Mouse (Mus musculus): Measurements from ENCODE around the gene Sipa1l3.

The Sipa1l3 gene

DNA sequence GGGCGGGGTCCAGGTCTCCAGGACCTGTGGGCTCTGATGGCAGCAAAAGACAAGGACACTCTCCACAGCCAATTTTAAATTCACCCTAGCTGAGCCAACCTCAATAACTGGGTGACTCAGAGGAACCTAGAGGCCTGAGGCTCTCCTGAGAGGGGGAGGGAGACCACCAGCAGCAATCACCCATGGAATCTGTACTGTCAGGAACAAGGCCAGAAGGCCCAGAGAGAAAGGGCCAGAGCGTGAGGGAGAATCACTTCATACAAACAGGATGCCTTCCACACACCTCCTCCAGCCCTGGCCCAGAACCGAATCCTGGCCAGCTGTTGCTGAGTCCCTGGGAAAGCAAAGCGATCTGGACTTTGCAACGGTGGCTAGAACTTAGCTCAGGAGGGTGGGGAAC lies 73.9 kb downstream of the Sipa1l3 start:
- 0 out of 2 replicates have a peak, but pooled peaks have one; percentile 34 for ATAC-seq (ENCODE audit: low TSS enrichment)

- no peak for ATAC-seq (ENCODE audit: low TSS enrichment)
These were observed 74.4 kb downstream of the Sipa1l3 start for GRCm38 (mm10) chr7:29444070-29444469.

- ATAC-seq (ENCODE audit: low TSS enrichment) = peak; percentile 76
These were observed 76.6 kb downstream of the Sipa1l3 start for GRCm38 (mm10) chr7:29441793-29442192.

DNA sequence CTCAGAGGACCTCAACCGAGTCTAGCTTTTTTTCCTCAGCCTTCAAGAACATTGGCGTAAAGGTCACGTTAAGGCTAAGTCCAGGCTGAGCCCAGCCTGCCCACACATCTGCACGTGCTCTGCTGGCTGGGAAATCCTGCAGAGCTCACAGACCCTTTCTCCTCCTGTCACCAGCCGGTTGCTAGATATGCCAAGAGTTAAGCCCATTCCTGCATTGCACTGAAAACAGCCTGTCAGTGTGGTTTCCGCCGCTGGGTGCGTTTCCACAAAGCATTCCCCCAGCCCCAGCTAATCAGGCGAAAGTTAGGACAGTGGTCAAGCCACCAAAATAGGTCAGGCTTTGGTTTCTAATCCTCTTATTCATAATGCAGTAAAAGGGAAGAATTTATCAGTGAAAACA lies 77.3 kb downstream of the Sipa1l3 start:
- no peak for ATAC-seq (ENCODE audit: low TSS enrichment)

DNA sequence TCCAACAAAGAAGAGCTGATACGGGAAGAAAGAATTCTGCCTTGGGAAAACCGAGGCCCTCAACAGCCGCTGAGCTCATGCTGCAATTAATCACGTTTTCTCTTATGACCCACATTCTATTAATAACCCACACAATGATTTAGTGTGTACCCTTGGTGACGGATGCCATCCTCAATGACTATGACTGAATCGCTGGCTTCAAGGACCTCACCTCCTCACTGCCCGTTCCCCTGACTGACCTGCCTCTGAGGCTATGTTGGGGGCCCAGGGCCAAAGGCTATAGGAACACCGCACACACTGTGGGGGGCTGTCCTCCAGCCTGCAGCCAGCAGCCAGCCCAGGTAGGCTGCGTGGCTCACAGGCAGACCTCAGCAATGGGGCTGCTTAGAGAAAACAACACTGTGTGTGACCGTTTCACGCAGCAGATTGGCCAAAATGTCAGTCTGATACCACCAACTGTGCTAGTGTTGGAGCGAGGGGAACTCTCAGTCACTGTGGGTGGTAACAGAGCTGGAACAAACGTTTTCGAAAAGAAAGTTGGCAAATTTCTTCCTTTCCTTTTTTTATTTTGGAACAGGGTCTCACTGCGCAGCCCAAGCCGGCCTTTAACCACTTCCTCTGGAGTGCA lies 79.7 kb downstream of the Sipa1l3 start:
- no peak for ATAC-seq (ENCODE audit: low TSS enrichment)

DNA sequence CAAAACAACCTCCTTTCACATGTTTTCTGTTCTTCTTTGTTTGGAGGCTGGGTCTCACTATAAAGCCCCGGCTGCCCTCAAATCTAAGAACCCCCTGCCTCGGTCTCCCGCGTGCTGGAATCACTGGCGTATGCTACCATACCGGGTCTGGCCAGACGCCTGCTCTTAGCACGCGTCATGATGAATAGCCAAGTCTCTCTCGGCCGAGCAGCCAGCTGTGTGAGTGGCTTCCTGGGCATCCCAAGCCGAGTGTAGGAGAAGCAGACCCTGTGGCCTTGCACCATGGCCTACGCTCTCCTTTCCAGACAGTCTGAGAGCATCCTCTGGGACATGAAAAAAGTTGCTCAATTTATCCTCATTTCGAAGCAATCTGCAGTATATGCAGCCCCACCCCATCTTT lies 80.2 kb downstream of the Sipa1l3 start:
- no peak for ATAC-seq (ENCODE audit: low TSS enrichment)

DNA sequence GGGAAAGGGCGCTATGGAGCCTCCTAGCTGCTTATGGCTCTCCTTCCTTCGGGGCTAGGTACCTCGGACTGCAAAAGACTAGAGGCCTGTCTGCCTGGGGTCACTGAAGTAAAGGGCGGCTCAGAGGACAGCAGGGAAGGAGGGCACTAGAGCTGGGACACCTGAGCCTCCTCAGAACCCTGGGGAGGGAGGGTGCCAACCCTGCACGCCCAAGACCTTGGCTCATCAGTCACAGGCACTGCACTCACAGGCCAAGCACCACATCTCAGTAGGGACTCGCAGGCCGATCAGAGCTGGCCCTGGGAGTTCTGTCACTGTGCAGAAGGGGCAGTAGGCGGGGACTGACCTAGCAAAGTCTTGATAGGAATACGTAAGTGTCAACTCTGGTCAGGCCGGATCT lies 81.4 kb downstream of the Sipa1l3 start:
- no peak for ATAC-seq (ENCODE audit: low TSS enrichment)

- ATAC-seq (ENCODE audit: low TSS enrichment) = no peak
These were observed 84.0 kb downstream of the Sipa1l3 start for GRCm38 (mm10) chr7:29434313-29435035.

DNA sequence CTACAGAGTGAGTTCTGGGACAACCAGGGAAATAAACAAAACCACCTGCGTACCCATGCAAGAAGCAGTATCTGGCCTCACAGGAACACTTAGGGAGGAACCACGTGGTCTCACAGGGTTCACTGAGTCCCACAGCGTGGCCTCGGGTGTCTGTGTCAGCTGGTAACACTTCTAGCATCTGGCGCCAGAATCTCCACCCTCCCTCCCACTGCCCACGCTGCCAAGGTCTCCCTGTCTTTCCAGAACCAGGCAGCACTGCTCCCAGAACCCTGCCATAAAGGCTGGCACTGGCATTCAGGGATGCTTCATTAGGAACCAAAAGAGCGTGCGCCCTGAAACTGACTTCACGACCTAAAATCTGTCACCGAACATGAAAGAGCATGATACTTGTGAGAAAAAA lies 84.7 kb downstream of the Sipa1l3 start:
- ATAC-seq (ENCODE audit: low TSS enrichment) = no peak

DNA sequence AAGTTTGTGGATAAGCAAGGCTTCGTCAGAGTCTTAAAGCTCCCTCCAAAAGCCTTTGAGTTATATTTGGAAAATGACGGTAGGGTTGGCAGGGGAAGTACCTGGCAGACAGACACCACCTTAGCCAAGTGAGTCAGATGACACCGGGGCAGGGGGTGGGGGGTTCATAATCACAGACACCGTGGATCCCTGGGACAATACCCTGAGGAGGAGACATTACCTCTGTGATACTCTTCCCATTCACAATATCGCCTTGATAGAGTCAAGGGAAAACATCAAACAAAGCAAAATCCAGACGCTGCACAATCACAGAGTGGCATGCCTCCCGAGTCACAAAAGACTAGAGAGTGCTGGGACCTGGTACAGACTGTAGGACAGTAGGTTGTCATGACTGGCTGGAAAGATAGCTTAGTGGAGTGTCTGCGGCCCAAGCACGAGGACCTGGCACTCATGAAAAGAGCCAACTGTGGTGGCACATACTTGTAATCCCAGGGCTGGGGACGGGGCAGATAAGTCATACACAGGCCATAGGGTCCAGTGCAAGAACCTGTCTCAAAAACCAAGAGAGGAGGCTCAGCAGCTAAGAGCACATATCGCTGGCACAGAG lies 85.4 kb downstream of the Sipa1l3 start:
- no peak for ATAC-seq (ENCODE audit: low TSS enrichment)

DNA sequence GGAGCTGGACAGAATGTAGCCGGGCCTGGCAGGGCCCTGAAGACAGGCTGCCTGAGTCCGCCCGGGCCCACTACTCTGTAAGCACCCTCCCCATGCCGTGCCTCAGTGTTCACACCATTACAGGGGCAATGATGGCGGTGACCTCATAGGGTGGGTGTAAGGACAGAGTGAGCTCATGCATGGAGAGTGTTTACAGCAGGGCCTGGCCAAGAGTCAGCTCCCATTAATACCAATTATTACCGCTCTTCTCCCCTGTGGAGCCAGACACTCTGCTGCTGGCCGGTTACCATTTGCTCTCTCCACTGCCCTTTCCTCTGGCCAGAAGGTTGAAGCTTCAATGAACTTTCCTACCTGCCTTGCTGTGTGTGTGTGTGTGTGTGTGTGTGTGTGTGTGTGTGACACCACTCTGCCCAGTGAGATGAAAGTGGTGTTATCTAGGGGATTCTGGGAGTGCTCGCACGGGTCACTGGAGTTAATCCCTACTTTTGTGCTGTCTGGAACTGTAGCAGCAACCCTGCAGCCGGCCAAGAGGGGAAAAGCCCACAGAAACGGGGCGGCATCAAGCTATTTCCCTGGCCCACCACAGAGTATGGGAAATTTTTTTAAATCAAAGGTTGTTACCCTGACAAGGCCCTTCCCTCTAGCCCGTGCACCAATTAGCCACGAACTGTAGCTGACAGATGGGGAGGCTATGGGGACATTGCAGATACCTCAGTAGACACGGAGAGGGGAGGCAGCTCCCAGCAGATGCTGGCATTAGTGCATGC lies 86.1 kb downstream of the Sipa1l3 start:
- no peak for ATAC-seq (ENCODE audit: low TSS enrichment)

GRCm38 (mm10) chr7:29430739-29431211 lies 87.7 kb downstream of the Sipa1l3 start:
- no peak for ATAC-seq (ENCODE audit: low TSS enrichment)

- ATAC-seq (ENCODE audit: low TSS enrichment) = peak; percentile 51; the same call in 1 of the 2 replicates
These were observed 92.4 kb downstream of the Sipa1l3 start for GRCm38 (mm10) chr7:29426056-29426455.

GRCm38 (mm10) chr7:29425413-29425827 lies 93.0 kb downstream of the Sipa1l3 start:
- 0 out of 2 replicates have a peak, but pooled peaks have one; percentile 21 for ATAC-seq (ENCODE audit: low TSS enrichment)

GRCm38 (mm10) chr7:29424690-29425089 lies 93.8 kb downstream of the Sipa1l3 start:
- no peak for ATAC-seq (ENCODE audit: low TSS enrichment)

- ATAC-seq (ENCODE audit: low TSS enrichment) = 0 out of 2 replicates have a peak, but pooled peaks have one; percentile 32
These were observed 96.6 kb downstream of the Sipa1l3 start for GRCm38 (mm10) chr7:29421909-29422244.

GRCm38 (mm10) chr7:29421240-29421908 lies 97.1 kb downstream of the Sipa1l3 start:
- ATAC-seq (ENCODE audit: low TSS enrichment) = peak; percentile 62

GRCm38 (mm10) chr7:29419836-29420235 lies 98.6 kb downstream of the Sipa1l3 start:
- no peak for ATAC-seq (ENCODE audit: low TSS enrichment)

- ATAC-seq (ENCODE audit: low TSS enrichment) = no peak
These were observed 100.2 kb downstream of the Sipa1l3 start for GRCm38 (mm10) chr7:29418231-29418630.

GRCm38 (mm10) chr7:29417332-29418069 lies 100.9 kb downstream of the Sipa1l3 start:
- ATAC-seq (ENCODE audit: low TSS enrichment) = no peak

DNA sequence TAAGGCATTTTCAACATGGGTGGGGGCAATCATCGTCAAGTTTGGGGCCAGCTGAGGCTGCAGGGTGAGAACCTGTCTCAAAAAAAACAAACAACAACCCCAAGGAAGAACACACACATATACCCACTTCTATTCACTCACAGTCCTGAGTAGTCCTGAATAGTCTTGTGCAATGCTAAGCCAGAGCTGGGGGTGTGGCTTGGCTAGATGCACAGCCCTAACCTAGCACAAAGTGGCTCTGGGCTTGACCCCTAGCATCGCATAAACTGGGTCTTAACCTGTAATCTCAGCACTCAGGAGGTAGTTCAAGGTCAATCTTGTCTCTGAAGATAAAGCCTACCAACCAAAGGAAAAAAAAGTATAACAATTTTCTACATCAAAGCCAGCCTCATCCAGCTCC lies 101.5 kb downstream of the Sipa1l3 start:
- ATAC-seq (ENCODE audit: low TSS enrichment) = no peak

All from frontal cortex, adult (tissue).